Mouse (Mus musculus) thymus, postnatal 14 days (tissue): ENCODE results near the gene Churc1.

Experiments used
- DNase-seq: peaks from one replicate; pipeline ENCODE4 v3.0.0; 2021

Gene Churc1

DNA sequence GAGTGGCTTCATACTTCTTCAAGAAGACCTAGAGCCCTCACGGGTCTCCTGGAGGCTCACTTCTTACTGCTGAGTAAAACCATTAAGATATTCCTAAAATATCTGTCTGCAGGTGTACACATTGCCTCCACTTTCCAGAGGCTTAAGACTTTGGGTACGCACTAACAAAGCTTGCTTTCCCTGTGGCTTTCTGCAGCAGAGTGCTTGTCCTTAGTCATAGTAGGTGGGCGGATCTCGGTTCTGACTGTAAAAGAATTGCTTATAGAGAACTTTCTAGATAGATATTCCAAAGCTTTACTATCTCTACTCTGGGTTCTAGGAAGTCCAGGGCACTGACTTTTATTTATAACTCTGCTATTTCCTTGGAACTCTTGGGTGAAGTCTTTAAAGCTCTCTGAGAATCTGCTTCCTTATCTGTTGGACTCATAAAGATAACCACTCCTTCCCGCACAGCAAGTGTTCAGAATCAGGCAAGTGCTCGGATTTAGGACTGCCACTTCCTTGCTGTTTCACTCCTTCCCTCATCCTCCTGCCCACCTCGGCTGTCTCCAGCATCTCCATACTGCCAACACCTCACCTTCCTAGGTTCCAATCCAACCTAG, 31.7 kb downstream of the Churc1 start:
- no peak for DNase-seq

DNA sequence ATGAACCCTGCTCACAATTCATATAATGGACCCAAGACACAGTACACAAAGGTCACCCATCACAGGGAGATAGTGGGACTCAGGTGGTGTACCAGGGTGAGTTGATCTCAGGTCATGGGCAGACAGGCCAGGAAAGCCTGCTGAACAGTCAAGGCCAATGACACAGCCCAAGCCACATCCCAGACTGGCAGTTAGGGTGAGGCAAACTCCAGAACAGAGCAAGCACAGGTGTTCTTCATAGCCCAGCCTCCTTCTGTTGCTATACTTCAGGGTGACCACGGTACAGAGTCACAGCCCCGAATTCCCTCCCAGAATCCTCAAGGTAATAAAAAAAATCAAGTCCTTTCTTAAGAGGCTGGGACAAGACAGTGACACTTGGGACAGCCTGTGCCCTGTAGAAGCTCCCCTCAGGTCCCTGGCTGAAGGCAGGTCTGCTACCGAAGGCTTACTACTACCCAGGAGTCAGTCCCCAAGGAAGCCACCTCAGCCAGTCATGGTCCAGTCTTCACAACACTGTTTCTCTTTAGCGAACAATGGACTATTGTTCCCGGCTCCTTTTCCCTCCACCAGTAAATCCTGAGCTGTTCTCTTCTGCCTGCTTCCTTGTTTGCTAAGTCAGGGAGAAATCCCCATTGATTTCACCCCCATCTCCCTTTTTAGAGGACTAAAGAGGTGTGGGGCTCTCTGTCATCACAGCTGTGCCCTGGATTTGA, 32.8 kb downstream of the Churc1 start:
- DNase-seq: no peak

- DNase-seq: no peak
Measured at GRCm38 (mm10) chr12:76803028-76803427, 37.7 kb downstream of the Churc1 start.

DNA sequence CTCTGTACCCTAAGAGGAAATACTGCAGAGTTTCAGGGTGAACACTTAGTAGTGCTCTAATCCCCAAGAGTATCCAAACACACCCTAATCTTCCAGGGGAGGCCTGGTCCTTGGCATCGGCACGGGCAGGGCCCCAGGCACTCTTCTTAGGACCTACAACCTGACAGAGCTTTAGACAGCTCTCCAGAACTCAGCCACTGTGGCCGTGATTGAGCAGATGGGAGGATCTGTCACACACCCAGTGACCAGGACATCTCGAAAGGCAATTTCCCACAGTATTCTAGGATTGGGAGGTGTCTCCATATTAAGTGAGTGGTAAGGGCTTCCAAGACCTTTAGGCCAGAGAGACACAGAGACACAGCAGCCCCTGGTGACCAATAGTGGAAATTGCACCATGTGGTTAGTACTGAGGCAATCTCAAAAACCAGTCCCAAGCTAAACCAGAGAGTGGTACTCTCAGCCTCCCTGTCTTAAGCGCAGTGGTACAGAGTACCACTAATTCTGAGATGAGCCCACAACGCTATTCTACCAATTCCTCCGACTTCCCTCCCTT, 38.4 kb downstream of the Churc1 start:
- DNase-seq: peak; percentile 54

DNA sequence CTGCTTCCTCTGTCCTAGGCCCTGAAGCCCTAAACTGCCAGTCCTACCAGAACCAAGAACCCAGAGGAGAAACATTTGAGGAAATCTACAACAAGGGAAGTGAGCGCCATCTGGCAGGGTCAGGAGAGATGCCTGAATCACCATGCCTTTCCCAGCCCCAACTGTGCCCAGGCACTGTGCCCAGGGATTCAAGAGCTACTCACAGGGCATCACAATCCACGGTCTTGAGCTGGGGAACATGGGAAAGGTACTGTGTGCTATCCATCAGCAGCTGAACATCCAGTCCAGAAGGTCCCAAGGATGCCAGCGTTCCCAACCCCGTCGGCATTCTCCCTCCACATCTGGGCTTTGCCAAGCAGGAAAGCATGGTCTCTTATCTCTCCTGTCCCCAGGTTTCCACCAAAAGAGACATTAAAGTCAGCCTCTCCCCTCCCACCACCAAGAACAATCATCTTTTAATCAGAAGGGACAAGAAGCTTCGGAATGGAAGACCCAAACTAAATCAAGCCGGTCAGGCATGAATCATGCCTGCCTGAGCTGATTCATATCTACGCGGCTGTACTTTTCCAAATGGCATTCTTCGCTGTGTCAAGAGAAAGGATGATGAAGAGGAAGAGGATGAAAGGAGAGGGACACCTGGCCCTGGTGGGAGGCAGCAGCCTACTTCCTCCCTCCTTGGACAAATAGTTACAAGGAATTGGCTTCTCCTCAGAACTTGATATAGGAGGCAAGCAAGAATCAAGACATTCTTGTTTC, 39.9 kb downstream of the Churc1 start:
- DNase-seq: no peak

- DNase-seq: no peak
Measured at GRCm38 (mm10) chr12:76807796-76808195, 42.5 kb downstream of the Churc1 start.

DNA sequence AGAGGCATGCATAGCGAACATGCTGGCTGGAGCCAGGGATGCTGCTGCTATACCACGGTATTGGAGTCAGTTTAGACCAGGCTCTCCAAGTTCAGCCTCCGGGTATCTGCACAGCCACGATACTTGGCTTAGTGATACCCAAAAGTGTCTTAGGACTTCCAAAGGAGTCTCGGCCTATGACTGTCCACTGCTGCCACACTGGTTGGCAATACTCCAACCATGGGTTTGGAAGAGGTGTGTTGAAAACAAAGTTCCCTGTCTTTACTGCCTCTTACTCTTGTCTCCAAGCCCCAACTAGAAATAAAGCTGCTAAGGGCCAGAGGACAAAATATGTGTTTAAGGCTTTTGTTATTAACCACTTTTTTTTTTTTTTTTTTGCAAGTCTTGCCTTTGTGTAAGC, 45.2 kb downstream of the Churc1 start:
- DNase-seq: no peak

DNA sequence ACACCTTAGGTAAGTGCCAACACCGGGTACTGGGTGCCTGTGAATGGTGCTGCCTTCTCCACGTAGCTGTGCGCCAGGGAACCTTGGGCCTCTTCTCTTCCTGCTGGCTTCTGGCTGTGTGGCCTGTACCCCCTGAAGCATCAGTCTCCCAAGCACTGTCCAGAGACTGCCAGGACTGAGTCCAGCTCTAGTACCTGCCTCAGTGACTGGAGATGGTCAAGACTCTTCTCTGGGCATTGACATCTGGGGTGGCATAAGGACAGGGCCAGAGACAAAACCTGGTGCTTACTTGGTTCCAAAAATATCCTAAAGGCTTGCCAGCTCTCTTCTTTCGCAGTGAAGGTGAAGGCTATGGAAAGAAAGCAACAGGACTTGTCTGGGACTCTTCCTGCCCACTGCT, 45.7 kb downstream of the Churc1 start:
- no peak for DNase-seq

DNA sequence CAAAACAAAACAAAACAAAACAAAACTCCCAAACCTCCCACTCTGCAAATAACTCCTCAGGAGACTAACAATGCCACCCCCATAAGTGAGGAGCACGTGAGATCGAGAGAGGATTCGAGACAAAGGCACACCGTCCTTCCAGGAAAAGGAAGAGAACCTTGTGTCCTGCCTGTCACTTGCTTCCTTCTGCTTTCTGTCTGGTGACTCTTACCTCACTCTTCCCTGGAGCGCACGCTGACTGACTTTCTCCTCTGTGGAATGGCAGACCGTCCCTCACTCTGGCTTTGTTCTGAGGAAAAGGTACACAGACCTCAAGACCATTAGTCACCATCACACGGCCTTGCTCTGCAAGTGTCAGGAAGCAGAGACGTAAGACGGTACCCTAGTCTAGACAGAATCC, 48.2 kb downstream of the Churc1 start:
- no peak for DNase-seq

DNA sequence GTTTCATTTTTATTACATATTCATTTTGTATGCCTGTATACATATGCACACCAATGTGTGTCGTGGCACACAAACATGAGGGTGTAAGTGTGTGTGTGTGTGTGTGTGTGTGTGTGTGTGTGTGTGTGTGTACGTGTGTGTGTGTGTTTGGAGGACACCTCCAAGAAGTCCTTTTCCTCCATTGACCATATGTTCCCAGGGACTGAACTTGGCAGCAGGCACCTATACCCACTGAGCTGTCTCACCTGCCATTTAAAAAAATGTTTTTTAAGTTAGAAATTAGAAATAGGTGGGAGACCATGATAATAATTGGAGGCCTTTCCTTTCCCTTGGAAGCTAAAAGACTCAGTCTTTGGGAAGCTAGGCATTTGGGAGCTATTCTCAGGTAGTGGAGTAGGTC, 48.8 kb downstream of the Churc1 start:
- DNase-seq: no peak

- DNase-seq: no peak
Measured at GRCm38 (mm10) chr12:76816720-76817119, 51.4 kb downstream of the Churc1 start.

DNA sequence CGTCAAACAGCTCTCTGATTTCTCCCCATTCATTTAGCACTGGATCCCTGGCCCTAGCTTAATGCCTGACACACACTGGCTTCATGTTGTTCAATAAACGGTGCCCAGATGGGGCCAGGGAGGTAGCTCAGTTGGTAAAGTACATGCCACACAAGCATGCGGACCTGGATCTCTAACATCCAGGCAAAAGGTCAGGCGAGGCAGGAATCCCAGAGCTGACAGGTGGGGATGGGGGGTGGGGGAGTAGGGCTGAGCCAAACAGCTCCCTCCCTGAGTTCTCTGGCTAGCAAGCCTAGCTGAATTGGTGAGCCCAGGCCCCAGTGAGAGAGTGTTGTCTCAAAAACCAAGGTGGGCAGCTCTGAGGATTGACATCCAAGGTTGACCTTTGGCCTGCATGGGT, 51.8 kb downstream of the Churc1 start:
- no peak for DNase-seq

- DNase-seq: no peak
Measured at GRCm38 (mm10) chr12:76818120-76818519, 52.8 kb downstream of the Churc1 start.

- DNase-seq: no peak
Measured at GRCm38 (mm10) chr12:76818908-76819307, 53.6 kb downstream of the Churc1 start.

GRCm38 (mm10) chr12:76819816-76820215, 54.5 kb downstream of the Churc1 start:
- DNase-seq: no peak

DNA sequence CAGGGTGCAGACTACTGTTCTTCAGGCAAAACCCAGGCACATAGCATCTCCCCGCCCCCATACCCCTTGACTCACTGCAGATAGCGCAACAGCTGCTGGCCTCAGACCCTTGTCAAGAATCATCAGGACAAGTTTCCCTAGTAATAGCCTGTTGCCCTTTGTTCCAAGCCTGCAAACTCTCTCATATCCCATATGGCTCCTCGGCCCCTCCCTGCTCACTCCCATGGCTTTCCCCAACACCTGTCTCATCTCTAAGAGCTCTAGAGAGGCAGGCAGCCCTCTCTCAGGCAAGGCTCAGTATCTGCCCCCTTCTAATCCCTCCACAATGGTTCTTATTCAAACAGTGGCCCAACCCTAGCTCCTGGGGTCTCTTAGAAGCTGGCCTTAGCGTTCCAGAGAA, 55.3 kb downstream of the Churc1 start:
- DNase-seq: no peak

DNA sequence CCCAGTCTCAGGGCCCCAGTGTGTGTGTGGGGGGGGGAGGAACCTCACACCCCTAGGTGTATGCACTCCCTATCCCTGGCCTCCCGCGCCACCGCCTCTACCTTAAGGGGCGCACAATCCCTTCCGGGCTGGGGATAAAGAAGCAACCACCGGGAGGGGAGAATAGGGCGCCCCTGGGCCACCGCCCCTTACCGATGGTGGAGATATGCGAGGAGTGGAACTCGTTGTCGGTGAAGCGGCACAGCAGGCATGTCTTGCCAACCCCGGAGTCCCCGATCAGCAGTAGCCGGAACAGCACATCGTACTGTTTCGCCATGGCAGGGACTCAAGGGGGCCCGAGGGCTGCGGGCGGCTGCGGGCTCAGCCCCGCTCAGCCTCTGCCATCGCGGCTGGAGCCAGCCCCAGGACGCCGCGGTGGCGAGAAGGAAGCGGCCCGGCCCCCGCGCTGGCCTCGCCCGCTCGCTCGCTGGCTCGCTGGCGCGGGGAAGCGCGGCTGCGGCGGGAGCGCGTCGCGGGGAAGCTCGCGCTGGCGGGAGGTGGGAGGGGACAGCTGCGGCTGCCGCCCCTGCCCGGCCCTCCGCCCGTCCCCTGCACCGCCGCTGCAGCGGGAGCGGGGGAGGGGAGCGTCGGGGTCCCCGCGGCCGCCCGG, 56.8 kb downstream of the Churc1 start:
- peak; percentile 37 for DNase-seq

GRCm38 (mm10) chr12:76822651-76823041, 57.3 kb downstream of the Churc1 start, which contains the start of gene Rab15:
Rab15 (minus strand) TSS chr12:76822908.
- DNase-seq: no peak

GRCm38 (mm10) chr12:76825283-76825682, 59.9 kb downstream of the Churc1 start:
- DNase-seq: no peak

DNA sequence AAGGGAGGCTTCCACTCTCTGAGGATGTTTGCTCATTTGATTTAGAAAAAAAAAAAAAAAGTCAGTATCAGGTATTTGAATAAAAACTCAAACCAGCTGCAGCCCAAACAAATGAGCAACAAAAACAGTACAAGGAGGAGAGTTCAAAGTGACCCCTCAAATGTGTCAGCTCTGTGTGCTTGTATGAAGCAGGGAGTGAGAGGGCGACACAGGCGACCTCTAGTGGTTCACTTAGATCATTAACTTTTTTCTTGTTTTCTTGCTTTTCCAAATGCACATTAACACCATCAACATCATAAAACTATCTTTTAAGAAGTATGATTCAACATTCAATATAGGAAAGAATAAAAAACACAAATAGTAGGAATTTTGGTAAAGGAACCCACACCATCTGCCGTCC, 67.4 kb downstream of the Churc1 start:
- DNase-seq: peak; percentile 41
